Mouse (Mus musculus) cerebellum, adult (tissue): ENCODE data around the gene Snx18.

ENCODE experiments used
- ATAC-seq: cut with Nextera tagmentation; 2 replicates; pipeline ENCODE4 v1.9.2; 2017; ENCODE audit warnings: mild to moderate bottlenecking, moderate library complexity, mixed read lengths; ENCODE audit not compliant: insufficient number of reproducible peaks, low FRiP score, low TSS enrichment

Snx18 gene

GRCm38 (mm10) chr13:113616751-113617337 lies 1.5 kb downstream of the Snx18 start:
- no peak for ATAC-seq

- ATAC-seq: no peak
Measured at GRCm38 (mm10) chr13:113615971-113616671, 2.2 kb downstream of the Snx18 start.

GRCm38 (mm10) chr13:113615546-113615941 lies 2.8 kb downstream of the Snx18 start:
- ATAC-seq: no peak

GRCm38 (mm10) chr13:113614635-113615545 lies 3.5 kb downstream of the Snx18 start:
- ATAC-seq: peak; percentile 56

GRCm38 (mm10) chr13:113613882-113614281 lies 4.5 kb downstream of the Snx18 start:
- ATAC-seq: no peak

- no peak for ATAC-seq
Measured at GRCm38 (mm10) chr13:113613341-113613740, 5.0 kb downstream of the Snx18 start.

GRCm38 (mm10) chr13:113612141-113612950 lies 6.0 kb downstream of the Snx18 start:
- no peak for ATAC-seq

GRCm38 (mm10) chr13:113610732-113611500 lies 7.4 kb downstream of the Snx18 start:
- ATAC-seq: no peak

- no peak for ATAC-seq
Measured at GRCm38 (mm10) chr13:113609429-113609828, 8.9 kb downstream of the Snx18 start.

- ATAC-seq: no peak
Measured at GRCm38 (mm10) chr13:113607821-113608220, 10.5 kb downstream of the Snx18 start.

GRCm38 (mm10) chr13:113607371-113607770 lies 11.0 kb downstream of the Snx18 start:
- no peak for ATAC-seq

- no peak for ATAC-seq
Measured at GRCm38 (mm10) chr13:113606741-113607358, 11.5 kb downstream of the Snx18 start.

GRCm38 (mm10) chr13:113606131-113606530 lies 12.2 kb downstream of the Snx18 start:
- no peak for ATAC-seq

GRCm38 (mm10) chr13:113605693-113606092 lies 12.7 kb downstream of the Snx18 start:
- no peak for ATAC-seq

- ATAC-seq: no peak
Measured at GRCm38 (mm10) chr13:113604321-113604720, 14.0 kb downstream of the Snx18 start.

- 0 out of 2 replicates have a peak, but pooled peaks have one; percentile 17 for ATAC-seq
Measured at GRCm38 (mm10) chr13:113602882-113603342, 15.5 kb downstream of the Snx18 start.

GRCm38 (mm10) chr13:113601831-113602604 lies 16.3 kb downstream of the Snx18 start:
- ATAC-seq: no peak
